Mouse (Mus musculus) lung, embryonic 16.5 days (tissue): ENCODE data around the gene Spata20. TPM values are rescaled to one million over a fixed set of nuclear protein-coding genes. Genes with fewer than 3 reads are reported as not detected.

Experiments
- ATAC-seq: fragments of 200-750 bp; cut with Nextera tagmentation; 2 replicates; pipeline ENCODE4 v1.8.0; 2017; ENCODE audit warnings: low read depth, mild to moderate bottlenecking, moderate library complexity
- H3K27ac ChIP-seq: fragments of 300-500 bp; sonication (generic); 2 replicates; pipeline ENCODE4 v1.5.1; 2014; ENCODE audit warnings: mild to moderate bottlenecking, control low read depth, low read length
- H3K27me3 ChIP-seq: fragments of 300-500 bp; sonication (generic); 2 replicates; pipeline ENCODE4 v1.6.1; 2014; ENCODE audit warnings: low read depth, low read length, mixed read lengths; ENCODE audit not compliant: control insufficient read depth, insufficient read depth
- H3K36me3 ChIP-seq: fragments of 300-500 bp; sonication (generic); 2 replicates; pipeline ENCODE4 v1.6.1; 2014; ENCODE audit warnings: low read length; ENCODE audit not compliant: control insufficient read depth, insufficient read depth
- H3K4me1 ChIP-seq: fragments of 300-500 bp; sonication (generic); replicated peaks from 2 replicates; pipeline ENCODE4 v1.6.1; 2014; ENCODE audit warnings: low read length, mixed read lengths; ENCODE audit not compliant: control insufficient read depth, insufficient read depth
- H3K4me2 ChIP-seq: fragments of 300-500 bp; sonication (generic); 2 replicates; pipeline ENCODE4 v1.6.1; 2014; ENCODE audit warnings: low read depth, low read length, control low read depth
- H3K4me3 ChIP-seq: fragments of 300-500 bp; sonication (generic); 2 replicates; pipeline ENCODE4 v1.5.1; 2014; ENCODE audit warnings: mild to moderate bottlenecking, low read length, control low read depth
- H3K9ac ChIP-seq: fragments of 300-500 bp; sonication (generic); 2 replicates; pipeline ENCODE4 v1.6.1; 2014; ENCODE audit warnings: low read length, control low read depth
- H3K9me3 ChIP-seq: fragments of 300-500 bp; sonication (generic); 2 replicates; pipeline ENCODE4 v1.6.1; 2016; ENCODE audit warnings: low read length; ENCODE audit not compliant: control insufficient read depth
- WGBS: fragments of 180-500 bp; shearing (Covaris S2); extraction: QIAGEN DNeasy Blood & Tissue Kit; methylation state at CpG from one replicate; pipeline ENCODE4 v1.1.7; 2014; 5-methylcytosine and 5-hydroxymethylcytosine counted together
- polyA plus RNA-seq: library from polyadenylated mRNA; unstranded; fragments of >200 nt; fragmentation: Nextera tagmentation; extraction: Ambion mirVana; gene quantifications from 2 replicates; pipeline ENCODE4 v1.2.1, GENCODE M21; 2015

The Spata20 gene
- 0.08 TPM in 1 of 2 replicates, not detected in the other for polyA plus RNA-seq

GRCm38 (mm10) chr11:94486001-94486400 is at the start of gene Spata20:
Gene Spata20 (minus strand): TSS chr11:94486179.
- Histone ChIP-seq H3K36me3 (no peaks in the 10 kb centered on the region), H3K4me3 (peak within 1 kb of the TSS; percentile 20), H3K9ac (no peak within 1 kb of the TSS), H3K4me2 (peak within 1 kb of the TSS; percentile 30; the same call in 1 of the 2 replicates), H3K27me3 (peaks cover 2% of the 10 kb centered on the region; the same call in 1 of the 2 replicates), H3K4me1 (peaks cover 12% of the 10 kb centered on the region; the same call in 1 of the 2 replicates), H3K9me3 (no peaks in the 10 kb centered on the region), H3K27ac (no peak within 1 kb of the TSS)
- WGBS: 2% methylated on average over 24 of the region's 24 CpGs
- ATAC-seq: peak; percentile 69

- H3K27me3 ChIP-seq: no peaks in the 10 kb centered on the region
- H3K36me3 ChIP-seq: no peaks in the 10 kb centered on the region
- WGBS: 70% methylated on average over 8 of the region's 8 CpGs
- H3K4me2 ChIP-seq: no peak overlapping the region
- H3K9me3 ChIP-seq: no peaks in the 10 kb centered on the region
- ATAC-seq: no peak
- no peaks in the 10 kb centered on the region; the same call in 1 of the 2 replicates for H3K4me1 ChIP-seq
- H3K4me3 ChIP-seq: no peak overlapping the region
- H3K9ac ChIP-seq: no peak overlapping the region
- H3K27ac ChIP-seq: no peak overlapping the region
These were observed 47.2 kb upstream of the Spata20 start for GRCm38 (mm10) chr11:94533171-94533570.

GRCm38 (mm10) chr11:94528879-94529278 is 42.9 kb upstream of the Spata20 start:
- H3K36me3 ChIP-seq: no peaks in the 10 kb centered on the region
- 37% methylated on average over 3 of the region's 3 CpGs for WGBS
- H3K4me3 ChIP-seq: no peak overlapping the region
- no peak overlapping the region for H3K27ac ChIP-seq
- H3K9ac ChIP-seq: no peak overlapping the region
- no peak for ATAC-seq
- H3K9me3 ChIP-seq: no peaks in the 10 kb centered on the region
- H3K4me2 ChIP-seq: no peak overlapping the region
- H3K4me1 ChIP-seq: no peaks in the 10 kb centered on the region; the same call in 1 of the 2 replicates
- no peaks in the 10 kb centered on the region for H3K27me3 ChIP-seq

- peak; percentile 53 for ATAC-seq
- no peak overlapping the region for H3K27ac ChIP-seq
These were observed 40.3 kb upstream of the Spata20 start for GRCm38 (mm10) chr11:94526171-94526879.

GRCm38 (mm10) chr11:94521219-94521843 is 35.4 kb upstream of the Spata20 start, which contains the start of gene Mycbpap:
Gene Mycbpap (minus strand): TSS chr11:94521742.
- ATAC-seq: peak; percentile 81
- Histone ChIP-seq H3K36me3 (no peaks in the 10 kb centered on the region), H3K4me2 (peak within 1 kb of the TSS; percentile 91), H3K4me1 (peaks cover 3% of the 10 kb centered on the region; the same call in 1 of the 2 replicates), H3K9ac (peak within 1 kb of the TSS; percentile 71), H3K27ac (0 out of 2 replicates have a peak within 1 kb of the TSS, but pooled peaks have one; percentile 14), H3K27me3 (no peaks in the 10 kb centered on the region), H3K9me3 (no peaks in the 10 kb centered on the region), H3K4me3 (peak within 1 kb of the TSS; percentile 64)
- WGBS: under 1% methylated on average over 42 of the region's 42 CpGs

More at GRCm38 (mm10) chr11:94526171-94526879, 40.3 kb upstream of the Spata20 start:
- Histone ChIP-seq H3K9me3 (no peaks in the 10 kb centered on the region), H3K4me1 (no peaks in the 10 kb centered on the region; the same call in 1 of the 2 replicates), H3K9ac (no peak overlapping the region), H3K27me3 (no peaks in the 10 kb centered on the region), H3K4me3 (no peak overlapping the region), H3K4me2 (no peak overlapping the region), H3K36me3 (no peaks in the 10 kb centered on the region)
- 48% methylated on average over 9 of the region's 9 CpGs for WGBS

DNA sequence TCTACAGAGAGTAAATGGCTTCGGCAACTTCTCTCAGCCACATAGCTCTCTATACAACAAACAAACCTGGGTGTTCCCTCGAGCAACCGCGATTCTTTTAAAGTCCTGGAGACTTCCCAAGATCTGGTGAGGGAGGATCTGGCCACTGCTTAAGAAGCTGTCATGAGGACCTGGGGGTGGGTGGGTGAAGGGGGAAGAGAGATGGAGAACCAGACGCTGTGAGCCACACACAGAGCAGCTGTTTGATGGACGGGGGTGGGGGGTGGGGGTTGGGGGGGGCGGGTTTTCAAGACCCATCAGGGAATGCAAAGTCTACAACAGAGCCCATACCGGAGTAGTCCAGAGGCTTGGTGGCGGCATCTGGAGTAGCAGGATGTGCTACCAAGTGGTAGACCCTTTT is 27.5 kb upstream of the Spata20 start:
- Histone ChIP-seq H3K4me3 (no peak overlapping the region), H3K4me2 (no peak overlapping the region), H3K9me3 (no peaks in the 10 kb centered on the region), H3K36me3 (no peaks in the 10 kb centered on the region), H3K27me3 (no peaks in the 10 kb centered on the region), H3K9ac (no peak overlapping the region), H3K4me1 (no peaks in the 10 kb centered on the region), H3K27ac (no peak overlapping the region)
- ATAC-seq: peak; percentile 23; the same call in 1 of the 2 replicates
- 22% methylated on average over 9 of the region's 9 CpGs for WGBS

DNA sequence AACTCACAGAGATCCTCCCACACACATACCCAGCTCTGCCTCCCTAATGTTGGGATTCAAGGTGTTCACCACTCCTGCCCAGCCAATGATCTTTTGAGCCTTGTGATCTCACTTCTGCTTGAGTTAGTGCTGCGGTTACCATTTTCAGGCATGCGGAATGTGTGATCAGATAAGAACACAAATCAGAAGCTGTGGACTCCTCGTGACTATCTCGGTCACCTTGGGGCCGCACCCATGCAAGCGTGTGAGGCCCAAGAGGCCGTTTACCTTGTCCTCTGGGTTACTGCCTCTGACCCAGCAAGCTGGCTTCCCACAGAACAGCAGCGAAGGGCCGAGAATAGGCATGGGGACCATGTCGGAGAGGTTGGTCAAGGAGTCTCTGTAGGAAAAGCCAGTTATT is 23.0 kb upstream of the Spata20 start:
- Histone ChIP-seq H3K4me3 (no peak overlapping the region), H3K27me3 (no peaks in the 10 kb centered on the region), H3K4me2 (no peak overlapping the region), H3K36me3 (no peaks in the 10 kb centered on the region), H3K9me3 (no peaks in the 10 kb centered on the region), H3K4me1 (no peaks in the 10 kb centered on the region), H3K27ac (no peak overlapping the region), H3K9ac (no peak overlapping the region)
- ATAC-seq: no peak
- WGBS: 52% methylated on average over 10 of the region's 10 CpGs

- WGBS: 72% methylated on average over 8 of the region's 8 CpGs
- H3K36me3 ChIP-seq: no peaks in the 10 kb centered on the region
- H3K4me1 ChIP-seq: peaks cover 23% of the 10 kb centered on the region
- H3K9ac ChIP-seq: no peak overlapping the region
- no peaks in the 10 kb centered on the region; the same call in 1 of the 2 replicates for H3K27me3 ChIP-seq
- H3K27ac ChIP-seq: no peak overlapping the region
- ATAC-seq: no peak
- H3K4me3 ChIP-seq: no peak overlapping the region
- no peak overlapping the region for H3K4me2 ChIP-seq
- no peaks in the 10 kb centered on the region for H3K9me3 ChIP-seq
These were observed 15.5 kb upstream of the Spata20 start for GRCm38 (mm10) chr11:94501482-94501881.

DNA sequence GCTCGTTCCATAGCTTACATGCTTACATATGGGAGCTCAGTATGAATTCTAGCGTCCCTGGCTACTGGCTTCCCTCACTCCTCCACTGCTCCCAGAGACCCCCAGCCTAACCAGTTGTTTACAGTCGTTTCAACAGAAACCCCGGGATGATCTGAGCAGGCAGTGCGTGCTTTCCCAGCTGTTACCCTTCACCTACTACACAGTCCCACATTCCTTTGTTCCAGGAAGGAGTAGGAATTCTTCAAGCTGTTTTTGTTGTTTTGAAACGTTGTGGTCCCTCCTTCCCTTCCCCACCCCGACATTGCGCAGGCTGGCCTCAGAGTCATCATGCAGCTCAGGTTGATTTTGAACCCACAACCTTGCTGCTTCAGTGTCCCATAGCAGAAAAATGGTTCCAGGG is 14.4 kb upstream of the Spata20 start:
- Histone ChIP-seq H3K9ac (peak overlapping the region; percentile 68), H3K4me3 (peak overlapping the region; percentile 54)
- no peak for ATAC-seq

More for the DNA sequence above, 14.4 kb upstream of the Spata20 start:
- Histone ChIP-seq H3K9me3 (no peaks in the 10 kb centered on the region), H3K27ac (peak overlapping the region; percentile 96), H3K36me3 (peaks cover 2% of the 10 kb centered on the region), H3K27me3 (no peaks in the 10 kb centered on the region; the same call in 1 of the 2 replicates), H3K4me2 (peak overlapping the region; percentile 58), H3K4me1 (peaks cover 25% of the 10 kb centered on the region)
- 22% methylated on average over 8 of the region's 8 CpGs for WGBS
